In genomic region chr11:116025056-116025845, GRCm38 (mm10) we compare ENCODE assay signal across 8 mouse cellular contexts. TPM values are rescaled to one million over a fixed set of nuclear protein-coding genes. Genes with fewer than 3 reads are reported as not detected.
DNase-seq lines count a peak whose midpoint lies in the region; ATAC-seq lines count a peak whose summit lies in the region.

No protein-coding gene starts in this region.

- peak overlapping the region; percentile 72 for H3K27ac ChIP-seq in liver, embryonic 13.5 days
- no peak overlapping the region for H3K27ac ChIP-seq in liver, embryonic 11.5 days (ENCODE audit: low read depth, low read length)
- peak overlapping the region; percentile 14; the same call in 1 of the 2 replicates for H3K27ac ChIP-seq in hindbrain, embryonic 16.5 days (ENCODE audit: low read depth, low read length)
- peak overlapping the region; percentile 81 for H3K27ac ChIP-seq in midbrain, embryonic 16.5 days (ENCODE audit: low read length)

- H3K4me1 ChIP-seq in erythroblast, embryonic 14.5 days (ENCODE audit: control insufficient read depth) = peaks cover 37% of the 10 kb centered on the region
- peaks cover 27% of the 10 kb centered on the region for H3K4me1 ChIP-seq in liver, embryonic 13.5 days (replicated peaks)
- H3K4me1 ChIP-seq in liver, embryonic 11.5 days (replicated peaks; ENCODE audit: control insufficient read depth, insufficient read depth, low read length) = peaks cover 8% of the 10 kb centered on the region; the same call in 1 of the 2 replicates
- peaks cover 10% of the 10 kb centered on the region for H3K4me1 ChIP-seq in hindbrain, embryonic 16.5 days (ENCODE audit: control insufficient read depth, insufficient read depth, low read depth, low read length)
- peaks cover 21% of the 10 kb centered on the region for H3K4me1 ChIP-seq in midbrain, embryonic 16.5 days (ENCODE audit: control insufficient read depth, insufficient read depth, low read length)

- H3K27me3 ChIP-seq in erythroblast, embryonic 14.5 days (ENCODE audit: control insufficient read depth) = no peaks in the 10 kb centered on the region
- no peaks in the 10 kb centered on the region for H3K27me3 ChIP-seq in liver, embryonic 13.5 days
- H3K27me3 ChIP-seq in liver, embryonic 11.5 days (replicated peaks; ENCODE audit: control insufficient read depth, insufficient read depth, low read length) = no peaks in the 10 kb centered on the region
- no peaks in the 10 kb centered on the region for H3K27me3 ChIP-seq in hindbrain, embryonic 16.5 days (replicated peaks; ENCODE audit: control insufficient read depth, insufficient read depth, low read length)
- H3K27me3 ChIP-seq in midbrain, embryonic 16.5 days (ENCODE audit: control insufficient read depth, insufficient read depth, low read depth, low read length) = no peaks in the 10 kb centered on the region

- ATAC-seq in erythroblast, adult 5-6 weeks (replicated peaks; ENCODE audit: low FRiP score, poor library complexity, severe bottlenecking) = no peak
- no peak for ATAC-seq in liver, embryonic 13.5 days (ENCODE audit: low read depth)
- ATAC-seq in liver, embryonic 11.5 days (replicated peaks; ENCODE audit: low FRiP score) = no peak
- ATAC-seq in hindbrain, embryonic 16.5 days = no peak
- no peak for ATAC-seq in midbrain, embryonic 16.5 days

- no peak overlapping the region for H3K9ac ChIP-seq in liver, embryonic 13.5 days
- no peak overlapping the region for H3K9ac ChIP-seq in liver, embryonic 11.5 days (ENCODE audit: low read depth, low read length)
- no peak overlapping the region for H3K9ac ChIP-seq in hindbrain, embryonic 16.5 days (ENCODE audit: low read depth, low read length)
- H3K9ac ChIP-seq in midbrain, embryonic 16.5 days (ENCODE audit: low read depth, low read length) = no peak overlapping the region

- H3K4me2 ChIP-seq in liver, embryonic 13.5 days = no peak overlapping the region
- H3K4me2 ChIP-seq in liver, embryonic 11.5 days = no peak overlapping the region
- H3K4me2 ChIP-seq in hindbrain, embryonic 16.5 days (ENCODE audit: low read length) = no peak overlapping the region
- H3K4me2 ChIP-seq in midbrain, embryonic 16.5 days (ENCODE audit: low read length) = no peak overlapping the region

- no peak for DNase-seq in liver, embryonic 13.5 days
- no peak for DNase-seq in liver, embryonic 11.5 days (ENCODE audit: low spot score)
- DNase-seq in adrenal gland, postnatal 14 days = no peak
- no peak for DNase-seq in layer of hippocampus, adult 8-10 months (ENCODE audit: low spot score in 2 of 2)

- H3K36me3 ChIP-seq in erythroblast, embryonic 14.5 days (ENCODE audit: control insufficient read depth) = peaks cover 33% of the 10 kb centered on the region
- H3K36me3 ChIP-seq in liver, embryonic 13.5 days = peaks cover 21% of the 10 kb centered on the region
- H3K36me3 ChIP-seq in liver, embryonic 11.5 days (ENCODE audit: control insufficient read depth, insufficient read depth, low read length) = peaks cover 7% of the 10 kb centered on the region; the same call in 1 of the 2 replicates
- peaks cover 7% of the 10 kb centered on the region; the same call in 1 of the 2 replicates for H3K36me3 ChIP-seq in hindbrain, embryonic 16.5 days (ENCODE audit: control insufficient read depth, insufficient read depth, low read length)
- peaks cover 3% of the 10 kb centered on the region; the same call in 1 of the 2 replicates for H3K36me3 ChIP-seq in midbrain, embryonic 16.5 days (ENCODE audit: control insufficient read depth, insufficient read depth, low read length)

- no peaks in the 10 kb centered on the region for H3K9me3 ChIP-seq in erythroblast, embryonic 14.5 days (ENCODE audit: control insufficient read depth, low read length)
- H3K9me3 ChIP-seq in liver, embryonic 13.5 days (replicated peaks) = no peaks in the 10 kb centered on the region
- no peaks in the 10 kb centered on the region for H3K9me3 ChIP-seq in liver, embryonic 11.5 days (ENCODE audit: control insufficient read depth, low read length)
- no peaks in the 10 kb centered on the region for H3K9me3 ChIP-seq in hindbrain, embryonic 16.5 days (ENCODE audit: control insufficient read depth, low read length)
- no peaks in the 10 kb centered on the region for H3K9me3 ChIP-seq in midbrain, embryonic 16.5 days (replicated peaks; ENCODE audit: control insufficient read depth, low read length, poor library complexity, severe bottlenecking)

- peak overlapping the region; percentile 6 for H3K4me3 ChIP-seq in erythroblast, embryonic 14.5 days (replicated peaks)
- H3K4me3 ChIP-seq in liver, embryonic 13.5 days (replicated peaks) = no peak overlapping the region
- no peak overlapping the region for H3K4me3 ChIP-seq in liver, embryonic 11.5 days (ENCODE audit: low read depth, low read length)
- no peak overlapping the region for H3K4me3 ChIP-seq in hindbrain, embryonic 16.5 days (ENCODE audit: low read length)
- no peak overlapping the region for H3K4me3 ChIP-seq in midbrain, embryonic 16.5 days (ENCODE audit: low read depth, low read length)

- 86% methylated on average over 3 of the region's 3 CpGs for WGBS in liver, embryonic 13.5 days (ENCODE audit: insufficient replicate concordance)
- WGBS in liver, embryonic 11.5 days = 93% methylated on average over 3 of the region's 3 CpGs
- WGBS in hindbrain, embryonic 16.5 days = 88% methylated on average over 3 of the region's 3 CpGs
- WGBS in midbrain, embryonic 16.5 days = 88% methylated on average over 3 of the region's 3 CpGs

RNA-seq across cellular contexts. Expression of gene H3f3b, which starts 2.5 kb away (rescaled TPM):
- polyA plus RNA-seq in erythroblast, embryonic 14.5 days (2012) = 117 and 150 TPM in 2 replicates
- 366 and 401 TPM in 2 replicates for total RNA-seq in erythroblast, adult 5-6 weeks (2015; ENCODE audit: low replicate concordance)
- 384 and 542 TPM in 2 replicates for total RNA-seq in erythroblast, adult 5-6 weeks (2017; ENCODE audit: low replicate concordance)
- 785 and 880 TPM in 2 replicates for polyA plus RNA-seq in liver, embryonic 13.5 days (2015; fragmentation: Nextera tagmentation; extraction: Ambion mirVana)
- polyA plus RNA-seq in liver, embryonic 11.5 days (2014; fragmentation: Nextera tagmentation; extraction: Ambion mirVana) = 1,141 and 1,182 TPM in 2 replicates
- polyA plus RNA-seq in hindbrain, embryonic 16.5 days (2015; fragmentation: Nextera tagmentation; extraction: Ambion mirVana) = 1,585 and 1,603 TPM in 2 replicates
- 2,051 and 2,173 TPM in 2 replicates for polyA plus RNA-seq in midbrain, embryonic 16.5 days (2015; fragmentation: Nextera tagmentation; extraction: Ambion mirVana)
- 340 and 347 TPM in 2 replicates for total RNA-seq in adrenal gland, postnatal 14 days (2021)
- 100 to 1,000 TPM; 243 to 308 (median 280) TPM for total RNA-seq in layer of hippocampus, adult 8-10 months (2022)

RNA-seq across cellular contexts. Expression of gene Unk, which starts 4.9 kb away (rescaled TPM):
- polyA plus RNA-seq in erythroblast, embryonic 14.5 days (2012) = 3.6 and 3.8 TPM in 2 replicates
- total RNA-seq in erythroblast, adult 5-6 weeks (2015; ENCODE audit: low replicate concordance) = 4.2 and 6.9 TPM in 2 replicates
- 7.9 and 17.3 TPM in 2 replicates for total RNA-seq in erythroblast, adult 5-6 weeks (2017; ENCODE audit: low replicate concordance)
- 9.8 and 10.7 TPM in 2 replicates for polyA plus RNA-seq in liver, embryonic 13.5 days (2015; fragmentation: Nextera tagmentation; extraction: Ambion mirVana)
- 28.9 and 34.1 TPM in 2 replicates for polyA plus RNA-seq in liver, embryonic 11.5 days (2014; fragmentation: Nextera tagmentation; extraction: Ambion mirVana)
- 30.1 and 37.6 TPM in 2 replicates for polyA plus RNA-seq in hindbrain, embryonic 16.5 days (2015; fragmentation: Nextera tagmentation; extraction: Ambion mirVana)
- 36.4 and 36.6 TPM in 2 replicates for polyA plus RNA-seq in midbrain, embryonic 16.5 days (2015; fragmentation: Nextera tagmentation; extraction: Ambion mirVana)
- 20.6 and 24.4 TPM in 2 replicates for total RNA-seq in adrenal gland, postnatal 14 days (2021)
- 10 to 100 TPM; 26.3 to 31.6 (median 28.2) TPM for total RNA-seq in layer of hippocampus, adult 8-10 months (2022)

RNA-seq across cellular contexts. Expression of gene Galk1, which starts 12.7 kb away (rescaled TPM):
- polyA plus RNA-seq in erythroblast, embryonic 14.5 days (2012) = 1.5 and 1.9 TPM in 2 replicates
- total RNA-seq in erythroblast, adult 5-6 weeks (2015; ENCODE audit: low replicate concordance) = 1.5 and 4.8 TPM in 2 replicates
- total RNA-seq in erythroblast, adult 5-6 weeks (2017; ENCODE audit: low replicate concordance) = 3.6 and 4.5 TPM in 2 replicates
- 164 and 165 TPM in 2 replicates for polyA plus RNA-seq in liver, embryonic 13.5 days (2015; fragmentation: Nextera tagmentation; extraction: Ambion mirVana)
- polyA plus RNA-seq in liver, embryonic 11.5 days (2014; fragmentation: Nextera tagmentation; extraction: Ambion mirVana) = 299 and 304 TPM in 2 replicates
- 76.0 and 76.2 TPM in 2 replicates for polyA plus RNA-seq in hindbrain, embryonic 16.5 days (2015; fragmentation: Nextera tagmentation; extraction: Ambion mirVana)
- polyA plus RNA-seq in midbrain, embryonic 16.5 days (2015; fragmentation: Nextera tagmentation; extraction: Ambion mirVana) = 57.2 and 64.1 TPM in 2 replicates
- 41.5 and 51.9 TPM in 2 replicates for total RNA-seq in adrenal gland, postnatal 14 days (2021)
- 10 to 100 TPM; 11.6 to 20.7 (median 16.1) TPM for total RNA-seq in layer of hippocampus, adult 8-10 months (2022)

RNA-seq across cellular contexts. Expression of gene Itgb4, which starts 50.7 kb away (rescaled TPM):
- 0.01 TPM in 1 of 2 replicates, not detected in the other for polyA plus RNA-seq in erythroblast, embryonic 14.5 days (2012)
- not detected in 2 replicates for total RNA-seq in erythroblast, adult 5-6 weeks (2015; ENCODE audit: low replicate concordance)
- total RNA-seq in erythroblast, adult 5-6 weeks (2017; ENCODE audit: low replicate concordance) = not detected in 2 replicates
- 0.23 and 0.25 TPM in 2 replicates for polyA plus RNA-seq in liver, embryonic 13.5 days (2015; fragmentation: Nextera tagmentation; extraction: Ambion mirVana)
- polyA plus RNA-seq in liver, embryonic 11.5 days (2014; fragmentation: Nextera tagmentation; extraction: Ambion mirVana) = 0.60 and 0.77 TPM in 2 replicates
- polyA plus RNA-seq in hindbrain, embryonic 16.5 days (2015; fragmentation: Nextera tagmentation; extraction: Ambion mirVana) = 1.8 and 2.1 TPM in 2 replicates
- 0.57 and 0.64 TPM in 2 replicates for polyA plus RNA-seq in midbrain, embryonic 16.5 days (2015; fragmentation: Nextera tagmentation; extraction: Ambion mirVana)
- 3.6 and 4.4 TPM in 2 replicates for total RNA-seq in adrenal gland, postnatal 14 days (2021)
- 10 to 100 TPM in 3 of 4 experiments, 1 to 10 TPM in 1; 6.7 to 13.0 (median 11.3) TPM for total RNA-seq in layer of hippocampus, adult 8-10 months (2022)

RNA-seq across cellular contexts. Expression of gene Unc13d, which starts 52.5 kb away (rescaled TPM):
- polyA plus RNA-seq in erythroblast, embryonic 14.5 days (2012) = 14.5 and 18.2 TPM in 2 replicates
- 4.2 and 4.8 TPM in 2 replicates for total RNA-seq in erythroblast, adult 5-6 weeks (2015; ENCODE audit: low replicate concordance)
- total RNA-seq in erythroblast, adult 5-6 weeks (2017; ENCODE audit: low replicate concordance) = 4.3 and 7.0 TPM in 2 replicates
- polyA plus RNA-seq in liver, embryonic 13.5 days (2015; fragmentation: Nextera tagmentation; extraction: Ambion mirVana) = 31.6 and 32.7 TPM in 2 replicates
- 44.8 and 45.3 TPM in 2 replicates for polyA plus RNA-seq in liver, embryonic 11.5 days (2014; fragmentation: Nextera tagmentation; extraction: Ambion mirVana)
- 0.69 and 0.80 TPM in 2 replicates for polyA plus RNA-seq in hindbrain, embryonic 16.5 days (2015; fragmentation: Nextera tagmentation; extraction: Ambion mirVana)
- 0.78 and 0.93 TPM in 2 replicates for polyA plus RNA-seq in midbrain, embryonic 16.5 days (2015; fragmentation: Nextera tagmentation; extraction: Ambion mirVana)
- total RNA-seq in adrenal gland, postnatal 14 days (2021) = 0.74 and 4.0 TPM in 2 replicates
- 1 to 10 TPM; 1.5 to 3.6 (median 2.3) TPM for total RNA-seq in layer of hippocampus, adult 8-10 months (2022)

Comparison
In these comparisons a context has a peak if more than half of its experiments do, and no peak if none do; other contexts are left out.
1. RNA of gene Galk1, which starts 12.7 kb away (polyA plus RNA-seq): 299 to 304 TPM in liver, embryonic 11.5 days, 164 to 165 TPM in liver, embryonic 13.5 days, 76.0 to 76.2 TPM in hindbrain, embryonic 16.5 days and 57.2 to 64.1 TPM in midbrain, embryonic 16.5 days; 1.5 to 1.9 TPM in erythroblast, embryonic 14.5 days; every median in the first group is over 10 times any median in the second.